Mouse (Mus musculus): ENCODE measurements around the gene Tmem117. TPM values are rescaled to one million over a fixed set of nuclear protein-coding genes. Genes with fewer than 3 reads are reported as not detected.

Tmem117 gene
- total RNA-seq, 2 experiments from 2014 or later, result 5.3 to 7.8 TPM

DNA sequence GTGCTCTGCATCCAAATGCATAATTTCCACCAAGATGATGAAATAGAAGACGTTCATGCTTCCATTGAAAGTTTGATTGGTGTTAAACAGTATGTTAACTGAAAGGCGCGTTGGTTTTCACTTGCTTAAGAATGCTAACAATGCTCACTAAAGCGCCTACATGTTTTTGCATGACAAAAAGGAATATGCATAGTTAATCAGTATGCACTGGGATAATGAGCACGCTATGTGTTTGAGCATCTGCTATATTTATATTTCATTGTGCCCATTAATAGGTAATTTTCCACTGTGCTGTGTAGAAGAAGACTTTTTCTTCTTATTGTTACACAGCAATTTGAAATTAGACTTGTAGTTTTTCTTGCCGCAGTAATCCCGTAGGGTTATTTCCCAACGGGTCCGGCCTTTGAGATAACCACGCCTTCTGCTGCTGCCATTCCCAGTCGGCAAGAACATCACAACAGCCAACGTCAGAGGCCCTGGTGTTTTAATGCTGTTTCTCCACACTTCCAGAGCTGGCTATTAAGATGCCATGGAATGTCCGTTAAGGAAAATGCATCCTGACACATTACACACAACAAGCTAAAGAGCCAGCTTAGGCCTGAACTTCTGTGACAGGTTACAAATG, 399.9 kb downstream of the Tmem117 start:
- DNase-seq, result no peak

DNA sequence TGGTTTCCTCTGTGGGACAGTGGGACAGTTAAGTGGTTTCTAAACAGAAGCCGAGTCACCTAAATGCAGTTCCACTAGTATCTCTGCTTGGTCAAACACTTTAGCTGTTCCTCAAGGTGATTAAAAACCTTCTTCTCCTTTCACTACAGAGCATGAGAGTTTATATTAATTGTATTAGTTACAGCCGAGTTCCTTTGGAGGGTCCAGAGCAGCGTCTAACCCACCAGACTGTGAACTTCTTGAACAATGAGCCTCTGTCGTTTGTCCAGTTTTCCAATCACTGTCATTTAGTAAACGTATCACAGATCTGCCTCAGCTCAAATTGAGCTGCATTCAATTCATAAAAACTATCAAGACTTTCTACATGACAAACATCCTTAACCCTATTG, 400.4 kb downstream of the Tmem117 start:
- no peak for DNase-seq

- no peak for DNase-seq
Observed at GRCm38 (mm10) chr15:95042437-95042836, 413.4 kb downstream of the Tmem117 start.

DNA sequence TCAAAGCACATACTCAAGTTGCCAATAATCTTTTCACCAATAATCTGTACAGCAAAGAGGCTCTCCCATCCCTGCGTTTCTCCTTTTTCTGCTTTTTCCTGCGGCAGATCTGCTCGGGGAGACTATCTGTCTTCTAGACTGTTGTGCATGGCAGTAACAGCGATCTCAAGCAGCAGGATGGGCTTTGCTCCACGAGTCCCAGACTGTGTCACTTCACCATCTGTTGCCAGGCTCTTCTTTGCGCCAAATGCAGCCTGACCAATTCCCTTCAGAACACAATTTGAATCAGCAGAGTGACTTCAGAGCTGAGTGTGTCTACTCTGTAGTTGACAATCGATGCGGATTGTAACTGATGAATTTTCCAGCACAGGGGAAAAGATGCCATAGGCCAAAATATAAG, 415.0 kb downstream of the Tmem117 start:
- DNase-seq, result no peak

DNA sequence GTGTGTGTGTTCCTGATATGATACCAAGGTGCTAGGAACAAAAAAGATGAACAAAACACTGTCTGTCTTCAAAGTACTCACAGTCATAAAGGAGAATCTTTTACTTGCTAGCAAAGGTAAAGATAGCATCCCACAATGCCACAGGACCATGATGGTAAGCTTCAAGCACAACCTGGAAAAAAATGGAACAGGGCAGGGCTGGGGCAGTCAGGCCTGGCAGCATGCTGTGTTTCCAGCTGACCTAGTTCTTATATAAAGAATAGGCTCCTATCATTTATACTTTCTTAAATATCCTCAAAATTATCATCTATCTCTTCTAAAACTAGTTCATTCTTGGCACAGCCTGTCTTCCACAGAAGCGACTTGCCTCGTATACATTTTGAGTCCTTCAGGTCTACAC, 418.5 kb downstream of the Tmem117 start:
- DNase-seq, result no peak

GRCm38 (mm10) chr15:95049171-95049729, 420.2 kb downstream of the Tmem117 start:
- peak; percentile 1 for DNase-seq

DNA sequence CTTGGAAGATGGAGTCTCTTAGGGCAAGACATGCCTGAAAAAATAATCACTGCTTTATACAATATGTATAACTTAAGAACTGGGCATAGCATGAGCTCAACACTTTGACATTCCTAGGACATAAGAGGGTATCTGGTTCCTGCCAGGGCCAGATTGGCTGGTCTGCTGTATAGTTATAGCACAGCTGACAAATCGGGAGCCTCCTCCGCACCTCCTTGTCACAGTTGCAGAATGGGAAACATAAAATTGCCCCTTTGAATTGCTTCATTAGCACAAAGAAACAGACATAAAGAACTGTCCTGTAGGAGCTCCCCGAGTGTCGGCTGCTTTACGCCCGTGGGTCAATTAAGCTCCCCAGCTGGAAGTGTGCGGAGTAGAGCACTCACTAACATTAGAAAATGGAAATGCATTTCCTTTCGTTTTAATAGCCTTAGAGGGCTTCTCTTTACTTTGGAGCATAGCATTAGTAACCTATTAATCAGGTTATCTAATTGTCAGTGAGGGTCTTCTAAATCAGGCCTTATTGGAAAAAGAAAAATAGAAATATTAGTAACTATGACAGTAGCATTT, 426.1 kb downstream of the Tmem117 start:
- DNase-seq, result no peak

DNA sequence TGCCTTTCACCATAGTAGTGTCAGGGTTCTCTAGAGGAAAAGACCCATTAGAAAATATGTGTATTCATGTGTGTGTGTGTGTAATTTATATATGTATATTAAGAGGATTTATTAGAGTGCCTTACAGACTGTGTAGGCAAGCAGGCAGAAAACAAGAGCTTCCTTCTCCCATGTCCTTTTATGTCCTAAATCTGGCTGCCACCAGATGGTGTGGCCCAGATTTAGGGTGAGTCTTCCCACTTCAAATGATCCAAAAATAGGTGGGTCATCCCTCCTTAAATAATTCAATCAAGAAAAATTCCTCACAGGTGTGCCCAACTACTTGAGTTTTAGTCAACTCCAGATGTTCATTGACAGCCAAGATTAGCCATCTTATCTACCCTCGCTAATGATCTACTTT, 439.0 kb downstream of the Tmem117 start:
- no peak for DNase-seq

DNA sequence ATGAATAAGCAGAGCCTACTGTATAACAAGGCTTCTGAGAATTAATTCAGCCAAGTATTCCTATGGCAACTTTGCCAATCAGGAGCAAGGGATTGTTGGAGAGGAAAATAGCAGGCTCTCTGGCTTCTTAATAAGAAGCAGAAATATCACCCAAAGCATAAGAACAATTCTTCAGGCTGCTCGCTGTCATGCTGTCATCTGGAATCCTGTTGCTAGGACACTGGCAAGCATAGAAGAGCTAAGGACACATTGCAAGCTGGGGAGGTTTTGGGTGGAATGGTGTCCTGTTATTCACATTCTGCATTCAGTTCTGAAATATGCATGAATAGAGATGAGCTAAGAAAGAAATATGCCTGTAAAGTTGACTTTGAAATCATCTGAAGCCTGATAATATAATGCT, 439.8 kb downstream of the Tmem117 start:
- DNase-seq, result no peak

- DNase-seq, result no peak
Observed at GRCm38 (mm10) chr15:95070881-95071280, 441.8 kb downstream of the Tmem117 start.

DNA sequence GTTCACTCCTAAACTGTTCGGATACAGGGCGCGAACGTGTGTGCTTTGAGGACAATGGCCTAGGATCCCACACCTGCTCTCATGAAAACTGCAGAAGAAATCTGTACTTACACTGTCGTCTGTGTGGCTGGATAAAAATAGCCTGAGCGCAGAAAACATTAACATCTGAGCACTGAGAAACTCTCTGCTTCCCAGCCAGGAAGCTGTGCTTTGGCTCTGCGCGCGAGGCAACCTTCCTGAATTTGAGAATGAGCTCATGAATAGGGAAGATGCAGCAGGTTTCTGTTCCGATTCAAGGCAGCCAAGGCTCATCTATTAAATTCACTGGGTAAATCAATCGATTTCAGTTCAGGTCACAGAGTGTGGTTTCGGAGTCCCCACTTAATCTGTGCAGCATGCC, 446.3 kb downstream of the Tmem117 start:
- DNase-seq, result no peak

DNA sequence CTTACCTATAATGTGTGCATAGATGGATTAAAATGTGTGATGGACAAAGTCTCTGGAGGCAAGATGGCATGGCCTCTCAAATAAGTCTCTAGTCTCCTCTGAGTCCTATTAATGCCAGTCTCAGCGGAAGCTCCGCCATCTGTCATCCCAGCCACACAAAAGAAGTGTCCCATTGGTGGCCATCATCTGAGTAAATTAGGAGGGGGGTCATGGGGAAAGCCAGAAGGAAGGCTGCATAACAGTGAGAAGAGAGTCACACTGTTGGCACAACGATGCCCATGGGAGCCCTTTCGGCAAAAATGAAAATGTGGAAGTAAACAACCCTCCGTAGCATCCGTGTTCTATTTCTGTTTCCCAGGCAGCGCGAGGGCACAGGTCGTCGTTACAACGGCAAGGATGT, 452.6 kb downstream of the Tmem117 start:
- DNase-seq, result no peak

- DNase-seq, result peak; percentile 15
Observed at GRCm38 (mm10) chr15:95085962-95086361, 456.9 kb downstream of the Tmem117 start.

DNA sequence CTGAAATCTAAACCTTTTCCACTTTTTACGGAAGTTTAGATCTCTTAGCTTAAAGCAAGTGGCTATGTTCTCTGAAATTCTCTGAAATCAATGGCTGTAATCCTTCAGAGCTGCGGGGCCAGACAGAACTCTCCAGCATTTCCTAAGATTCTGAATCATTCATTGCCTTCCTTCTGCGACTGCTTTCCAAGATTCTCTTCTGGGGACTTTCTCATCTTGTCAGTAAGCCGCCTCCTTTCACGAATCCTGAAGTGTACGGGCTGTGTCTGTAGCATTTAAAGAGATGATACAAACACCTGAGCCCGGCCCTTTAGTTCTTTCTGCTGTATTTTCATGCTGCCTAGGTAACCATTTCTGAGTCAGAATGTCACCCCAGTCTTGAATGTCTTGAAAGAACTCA, 471.1 kb downstream of the Tmem117 start:
- no peak for DNase-seq

GRCm38 (mm10) chr15:95101522-95101921, 472.5 kb downstream of the Tmem117 start:
- no peak for DNase-seq

- DNase-seq, result no peak
Observed at GRCm38 (mm10) chr15:95107246-95107809, 478.3 kb downstream of the Tmem117 start.

GRCm38 (mm10) chr15:95108626-95109025, 479.6 kb downstream of the Tmem117 start:
- no peak for DNase-seq

- DNase-seq, result no peak
Observed at GRCm38 (mm10) chr15:95131401-95131800, 502.4 kb downstream of the Tmem117 start.

- no peak for DNase-seq
Observed at GRCm38 (mm10) chr15:95135926-95136609, 507.0 kb downstream of the Tmem117 start.

- DNase-seq, result no peak
Observed at GRCm38 (mm10) chr15:95137018-95137810, 508.2 kb downstream of the Tmem117 start.

GRCm38 (mm10) chr15:95138709-95139409, 509.8 kb downstream of the Tmem117 start:
- no peak for DNase-seq

DNA sequence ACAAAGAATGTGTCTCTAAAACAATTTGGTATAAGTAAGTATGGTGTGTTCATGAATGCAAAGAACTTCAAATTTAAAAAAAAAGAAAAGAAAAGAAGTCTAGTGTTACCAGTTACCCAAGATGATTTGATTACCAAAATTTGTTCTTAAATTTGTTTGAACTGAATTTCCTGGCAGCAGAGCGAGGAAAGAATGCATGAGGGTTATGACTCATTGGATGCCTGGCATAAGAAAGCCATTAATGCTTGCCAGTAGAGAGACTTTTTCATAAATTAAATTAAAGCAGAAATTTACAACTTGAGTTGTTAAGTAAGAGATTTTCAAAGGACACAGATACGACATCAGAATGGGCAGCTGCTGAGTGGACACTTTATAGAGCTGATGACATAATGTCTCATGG, 515.1 kb downstream of the Tmem117 start:
- no peak for DNase-seq
